Mouse (Mus musculus): ENCODE data around the gene Ankrd35.

DNA sequence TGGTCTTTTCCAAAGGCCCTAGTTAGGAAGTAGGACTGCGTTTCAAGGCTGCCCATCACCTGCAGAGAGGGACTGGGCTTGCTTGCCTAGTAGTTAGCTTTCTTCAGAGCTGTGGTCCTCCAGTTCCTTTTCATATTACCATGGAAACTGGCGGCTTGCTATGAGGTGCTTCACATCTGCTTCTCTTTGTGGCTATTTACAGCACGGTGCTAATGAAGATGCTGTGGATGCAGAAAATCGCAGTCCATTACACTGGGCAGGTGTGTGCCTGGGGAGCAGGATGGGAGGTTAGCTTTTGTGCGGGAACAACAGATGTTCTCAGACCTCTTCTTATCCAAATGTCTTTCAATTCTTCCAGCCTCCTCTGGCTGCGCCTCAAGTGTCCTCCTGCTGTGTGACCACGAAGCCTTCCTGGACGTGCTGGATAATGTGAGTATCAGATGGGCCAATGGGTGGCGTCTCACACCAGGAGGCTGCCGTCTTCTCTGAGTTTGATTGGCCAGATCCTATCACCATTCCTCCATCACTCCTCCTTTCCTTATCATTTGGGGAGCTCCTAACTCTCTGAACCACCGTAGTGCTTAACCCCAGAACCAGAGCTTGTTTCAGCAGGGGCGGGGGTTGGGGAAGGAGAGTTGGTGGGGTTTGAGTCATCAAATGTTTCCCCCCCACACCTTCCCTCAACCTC is 10.5 kb downstream of the Ankrd35 start:
- TF ChIP-seq FLI1 (IDR thresholded peaks at IDR 0.05; ENCODE audit: low read length) (no peak), GATA1 (IDR thresholded peaks at IDR 0.05; ENCODE audit: borderline replicate concordance, low read length) (no peak)
